In the genomic region with DNA sequence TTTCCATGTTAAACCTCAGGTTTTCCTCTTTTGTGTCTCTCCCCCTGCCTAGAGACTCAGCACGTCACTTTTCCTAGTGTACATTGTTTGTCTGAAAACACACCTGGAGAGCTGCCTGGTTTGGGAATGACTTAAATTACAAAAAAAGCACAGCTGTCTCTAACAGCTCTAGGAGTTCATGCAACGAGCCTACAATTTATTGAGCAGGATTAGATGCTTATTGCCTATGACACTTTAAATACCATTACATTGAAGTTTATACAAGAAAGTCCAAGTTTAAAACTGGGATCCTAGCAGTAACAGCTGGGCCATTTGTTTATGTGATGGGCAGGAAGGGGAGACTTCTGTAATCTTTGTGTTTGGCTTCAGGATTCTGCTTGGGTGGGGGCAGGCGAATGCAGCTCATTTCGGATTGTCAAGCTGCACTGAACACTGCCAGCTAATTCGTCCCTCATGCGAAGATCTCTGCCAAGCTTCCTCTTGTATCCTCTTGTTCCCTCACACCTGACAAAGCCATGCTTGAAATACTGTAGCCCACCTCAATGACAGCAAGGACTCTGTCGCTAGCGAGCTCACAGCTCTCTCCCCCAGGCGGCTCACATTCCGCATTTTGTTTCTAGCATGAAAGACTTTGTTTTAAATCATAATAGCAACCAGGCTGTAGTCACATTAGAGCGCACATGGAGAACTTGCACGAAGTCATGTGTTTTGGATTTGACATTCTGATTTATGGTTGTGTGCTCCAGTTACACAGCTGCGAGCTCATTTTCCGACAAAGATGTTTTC, we compare ENCODE assay signal across 10 mouse cellular contexts.
DNase-seq lines count a peak whose midpoint lies in the region; ATAC-seq and TF ChIP-seq lines count a peak whose summit lies in the region.
"Had no signal": no experiment of that assay in that cellular context is flagged by ENCODE, and none has a peak within 500 bp of the region (broad histone marks: within the 10 kb centered on the region; RNA-seq: fewer than 3 reads in every experiment).

No protein-coding gene starts in this region.

- peak; percentile 60 for DNase-seq in embryo, embryonic 10.5 days (ENCODE audit: low spot score)
- peak; percentile 33 to 69 for DNase-seq in lung, postnatal 4 days
- no peak for DNase-seq in frontal cortex, postnatal 25 days (ENCODE audit: low spot score in 2 of 2)
- no peak for DNase-seq in adrenal gland, postnatal 25 days
- no peak for DNase-seq in heart, adult 2 months
- DNase-seq: layer of hippocampus, postnatal 36 days had no signal

- H3K27ac ChIP-seq in hindbrain, embryonic 15.5 days (replicated peaks): no peak overlapping the region
- H3K27ac ChIP-seq in hindbrain, embryonic 12.5 days: no peak overlapping the region
- H3K27ac ChIP-seq in hindbrain, embryonic 16.5 days (ENCODE audit: low read depth, low read length): no peak overlapping the region
- no peak overlapping the region for H3K27ac ChIP-seq in heart, adult 2 months

- no peak overlapping the region for H3K9ac ChIP-seq in hindbrain, embryonic 15.5 days
- H3K9ac ChIP-seq in hindbrain, embryonic 12.5 days: no peak overlapping the region
- no peak overlapping the region for H3K9ac ChIP-seq in hindbrain, embryonic 16.5 days (ENCODE audit: low read depth, low read length)
- H3K9ac ChIP-seq in heart, adult 2 months (ENCODE audit: low read depth, low read length): no peak overlapping the region

- no peaks in the 10 kb centered on the region for H3K9me3 ChIP-seq in hindbrain, embryonic 15.5 days
- H3K9me3 ChIP-seq in hindbrain, embryonic 12.5 days (replicated peaks): no peaks in the 10 kb centered on the region
- no peaks in the 10 kb centered on the region for H3K9me3 ChIP-seq in hindbrain, embryonic 16.5 days (ENCODE audit: control insufficient read depth, low read length)

- no peak overlapping the region for H3K4me3 ChIP-seq in hindbrain, embryonic 15.5 days
- no peak overlapping the region for H3K4me3 ChIP-seq in hindbrain, embryonic 12.5 days
- H3K4me3 ChIP-seq in hindbrain, embryonic 16.5 days (ENCODE audit: low read length): no peak overlapping the region
- H3K4me3 ChIP-seq in heart, adult 2 months: no peak overlapping the region

- no peak overlapping the region for H3K4me2 ChIP-seq in hindbrain, embryonic 15.5 days
- H3K4me2 ChIP-seq in hindbrain, embryonic 12.5 days (replicated peaks): no peak overlapping the region
- H3K4me2 ChIP-seq in hindbrain, embryonic 16.5 days (ENCODE audit: low read length): no peak overlapping the region

- H3K36me3 ChIP-seq in hindbrain, embryonic 15.5 days: no peaks in the 10 kb centered on the region
- H3K36me3 ChIP-seq in hindbrain, embryonic 12.5 days: no peaks in the 10 kb centered on the region
- H3K36me3 ChIP-seq in hindbrain, embryonic 16.5 days (ENCODE audit: control insufficient read depth, insufficient read depth, low read length): no peaks in the 10 kb centered on the region
- no peaks in the 10 kb centered on the region for H3K36me3 ChIP-seq in heart, adult 2 months (ENCODE audit: control insufficient read depth, insufficient read depth, low read length)

- no peaks in the 10 kb centered on the region for H3K27me3 ChIP-seq in hindbrain, embryonic 15.5 days
- H3K27me3 ChIP-seq in hindbrain, embryonic 12.5 days: no peaks in the 10 kb centered on the region
- no peaks in the 10 kb centered on the region for H3K27me3 ChIP-seq in hindbrain, embryonic 16.5 days (replicated peaks; ENCODE audit: control insufficient read depth, insufficient read depth, low read length)
- H3K27me3 ChIP-seq in heart, adult 2 months (ENCODE audit: control insufficient read depth, insufficient read depth, low read length): no peaks in the 10 kb centered on the region

- WGBS in hindbrain, embryonic 15.5 days: 61% methylated on average over 14 of the region's 14 CpGs
- WGBS in hindbrain, embryonic 12.5 days: 58% methylated on average over 14 of the region's 14 CpGs
- 52% methylated on average over 14 of the region's 14 CpGs for WGBS in hindbrain, embryonic 16.5 days
- 76% methylated on average over 14 of the region's 14 CpGs for WGBS in heart, adult 2 months

- intact Hi-C loops in heart, adult 2 months (cut with DNase I): no loop called here

- no peaks in the 10 kb centered on the region for H3K4me1 ChIP-seq in hindbrain, embryonic 15.5 days (replicated peaks)
- peaks cover 3% of the 10 kb centered on the region; the same call in 1 of the 2 replicates for H3K4me1 ChIP-seq in hindbrain, embryonic 12.5 days
- H3K4me1 ChIP-seq in hindbrain, embryonic 16.5 days (ENCODE audit: control insufficient read depth, insufficient read depth, low read depth, low read length): no peaks in the 10 kb centered on the region
- H3K4me1 ChIP-seq in heart, adult 2 months (ENCODE audit: control insufficient read depth, insufficient read depth, low read length): no peaks in the 10 kb centered on the region

- peak; percentile 42 for ATAC-seq in hindbrain, embryonic 15.5 days (ENCODE audit: low FRiP score, low read depth)
- no peak for ATAC-seq in hindbrain, embryonic 12.5 days (ENCODE audit: low FRiP score)
- ATAC-seq in hindbrain, embryonic 16.5 days: peak; percentile 56
- ATAC-seq: CD4-positive, CD25-positive, alpha-beta regulatory T cell, adult 4 months had no signal

- H3K79me2 ChIP-seq in heart, adult 2 months (replicated peaks; ENCODE audit: control insufficient read depth, insufficient read depth, low read length): no peaks in the 10 kb centered on the region

- TF ChIP-seq EP300 in heart, adult 2 months (IDR thresholded peaks at IDR 0.05; ENCODE audit: insufficient read depth, low read depth, low read length): no peak

- TF ChIP-seq CTCF in heart, adult 2 months (IDR thresholded peaks at IDR 0.05): no peak

- no peak for TF ChIP-seq POLR2A in heart, adult 2 months (IDR thresholded peaks at IDR 0.05; ENCODE audit: insufficient read depth, low read depth, low read length)

Comparison
In these comparisons a context has a peak if more than half of its experiments do, and no peak if none do; other contexts are left out.
1. DNase-seq: peak in embryo, embryonic 10.5 days (single experiment) and lung, postnatal 4 days (2 of 2); none in frontal cortex, postnatal 25 days (0 of 2), adrenal gland, postnatal 25 days (single experiment) and heart, adult 2 months (0 of 2).